Mouse (Mus musculus) MEL (cell line): Measurements from ENCODE around the gene Cdk5rap1. TPM values are rescaled to one million over a fixed set of nuclear protein-coding genes. Genes with fewer than 3 reads are reported as not detected.

Experiments
- DNase-seq: peaks from one replicate; pipeline ENCODE4 v3.0.0; 2011; ENCODE audit warnings: low read depth, low spot score
- H3K27ac ChIP-seq: 2 replicates; pipeline ENCODE4 v1.5.1; 2012; ENCODE audit warnings: low read depth, mild to moderate bottlenecking, control low read depth, low read length, moderate library complexity; ENCODE audit not compliant: control insufficient read depth
- H3K27me3 ChIP-seq, 2 experiments: fragments of 150-350 bp in 1 of 2; sonication (generic) in 1 of 2; 2 replicates each; pipeline ENCODE4 v1.6.1; 2012; ENCODE audit warnings: low read length in 2 of 2, mild to moderate bottlenecking in 2 of 2, improper control_type of control experiment in 1 of 2, moderate library complexity in 1 of 2; ENCODE audit not compliant: insufficient read depth in 2 of 2, control insufficient read depth in 1 of 2
- H3K36me3 ChIP-seq, 2 experiments: 2 replicates each; pipeline ENCODE4 v1.6.1; 2012 to 2014; ENCODE audit warnings: low read length in 2 of 2, improper control_type of control experiment in 1 of 2, inconsistent platforms in 1 of 2, mild to moderate bottlenecking in 1 of 2; ENCODE audit not compliant: insufficient read depth in 2 of 2, control insufficient read depth in 1 of 2
- H3K4me1 ChIP-seq, 2 experiments: fragments of 150-350 bp in 1 of 2; sonication (generic) in 1 of 2; 2 replicates each; pipeline ENCODE4 v1.6.1; 2012; ENCODE audit warnings: low read length in 2 of 2, improper control_type of control experiment in 1 of 2, mild to moderate bottlenecking in 1 of 2; ENCODE audit not compliant: insufficient read depth in 2 of 2, control insufficient read depth in 1 of 2
- H3K4me3 ChIP-seq, 2 experiments: fragments of 150-350 bp in 1 of 2; sonication (generic) in 1 of 2; 2 replicates each; pipeline ENCODE4 v1.5.1; 2012; ENCODE audit warnings: low read depth in 2 of 2, low read length in 2 of 2, mild to moderate bottlenecking in 2 of 2, moderate library complexity in 2 of 2, control low read depth in 1 of 2, improper control_type of control experiment in 1 of 2; ENCODE audit not compliant: control insufficient read depth in 1 of 2, insufficient read depth in 1 of 2
- H3K79me2 ChIP-seq: 2 replicates; pipeline ENCODE4 v1.6.1; 2012; ENCODE audit warnings: mild to moderate bottlenecking, low read length, moderate library complexity; ENCODE audit not compliant: control insufficient read depth, poor library complexity, insufficient read depth
- H3K9ac ChIP-seq: 2 replicates; pipeline ENCODE4 v1.6.1; 2012; ENCODE audit warnings: low read depth, mild to moderate bottlenecking, control low read depth, low read length, moderate library complexity; ENCODE audit not compliant: control insufficient read depth, poor library complexity, severe bottlenecking
- H3K9me3 ChIP-seq: fragments of 150-350 bp; sonication (generic); replicated peaks from 2 replicates; pipeline ENCODE4 v1.6.1; 2012; ENCODE audit warnings: mild to moderate bottlenecking, low read length, improper control_type of control experiment, moderate library complexity; ENCODE audit not compliant: insufficient read depth
- CHD1 ChIP-seq: IDR thresholded peaks from 2 replicates; pipeline ENCODE4 v1.6.1; 2012; ENCODE audit warnings: low read depth, mild to moderate bottlenecking, inconsistent platforms, low read length, improper control_type of control experiment
- CHD2 ChIP-seq: IDR thresholded peaks from 2 replicates; pipeline ENCODE4 v1.6.1; 2011; ENCODE audit warnings: low read length, improper control_type of control experiment
- E2F4 ChIP-seq: IDR thresholded peaks from 2 replicates; pipeline ENCODE4 v1.6.1; 2011; ENCODE audit warnings: low read depth, low read length, improper control_type of control experiment, borderline replicate concordance
- ELF1 ChIP-seq: IDR thresholded peaks from 2 replicates; pipeline ENCODE4 v1.6.1; 2014; ENCODE audit warnings: low read depth, mild to moderate bottlenecking, inconsistent platforms, low read length, improper control_type of control experiment, moderate library complexity
- EP300 ChIP-seq, 2 experiments: IDR thresholded peaks; 2 replicates each; pipeline ENCODE4 v1.6.1; 2011; ENCODE audit warnings: improper control_type of control experiment in 2 of 2, low read length in 2 of 2, low read depth in 1 of 2, mild to moderate bottlenecking in 1 of 2
- ETS1 ChIP-seq: IDR thresholded peaks from 2 replicates; pipeline ENCODE4 v1.6.1; 2012; ENCODE audit warnings: low read depth, mild to moderate bottlenecking, inconsistent platforms, low read length, improper control_type of control experiment, moderate library complexity
- GABPA ChIP-seq: IDR thresholded peaks from 2 replicates; pipeline ENCODE4 v1.6.1; 2012; ENCODE audit warnings: low read depth, mild to moderate bottlenecking, inconsistent platforms, low read length, improper control_type of control experiment, moderate library complexity
- GATA1 ChIP-seq: IDR thresholded peaks from 2 replicates; pipeline ENCODE4 v1.6.1; 2011; ENCODE audit warnings: low read depth, low read length, improper control_type of control experiment
- HCFC1 ChIP-seq: IDR thresholded peaks from 2 replicates; pipeline ENCODE4 v1.6.1; 2012; ENCODE audit warnings: low read depth, mild to moderate bottlenecking, inconsistent platforms, low read length, improper control_type of control experiment, moderate library complexity
- JUND ChIP-seq: IDR thresholded peaks from 2 replicates; pipeline ENCODE4 v1.6.1; 2011; ENCODE audit warnings: low read depth, mild to moderate bottlenecking, improper control_type of control experiment, low read length
- KAT2A ChIP-seq: conservative IDR thresholded peaks from 2 replicates; pipeline ENCODE4 v1.6.1; 2012; ENCODE audit warnings: low read depth, low read length, improper control_type of control experiment, inconsistent platforms
- MAX ChIP-seq: IDR thresholded peaks from 2 replicates; pipeline ENCODE4 v1.6.1; 2011; ENCODE audit warnings: low read length, improper control_type of control experiment
- MAZ ChIP-seq: IDR thresholded peaks from 2 replicates; pipeline ENCODE4 v1.6.1; 2012; ENCODE audit warnings: low read depth, mild to moderate bottlenecking, inconsistent platforms, low read length, improper control_type of control experiment
- MXI1 ChIP-seq: IDR thresholded peaks from 2 replicates; pipeline ENCODE4 v1.6.1; 2011; ENCODE audit warnings: mild to moderate bottlenecking, low read depth, low read length, improper control_type of control experiment
- MYB ChIP-seq: IDR thresholded peaks from 2 replicates; pipeline ENCODE4 v1.6.1; 2011; ENCODE audit warnings: mild to moderate bottlenecking, low read depth, low read length, improper control_type of control experiment
- NRF1 ChIP-seq: IDR thresholded peaks from 2 replicates; pipeline ENCODE4 v1.6.1; 2014; ENCODE audit warnings: low read depth, mild to moderate bottlenecking, inconsistent platforms, low read length, improper control_type of control experiment, moderate library complexity; ENCODE audit not compliant: poor library complexity, insufficient read depth, severe bottlenecking
- POLR2AphosphoS5 ChIP-seq: IDR thresholded peaks from 2 replicates; pipeline ENCODE4 v1.6.1; 2012; ENCODE audit warnings: low read depth, borderline replicate concordance, mild to moderate bottlenecking, inconsistent platforms, low read length, moderate library complexity, mixed read lengths
- RCOR1 ChIP-seq: IDR thresholded peaks from 2 replicates; pipeline ENCODE4 v1.6.1; 2012; ENCODE audit warnings: low read depth, mild to moderate bottlenecking, inconsistent platforms, low read length, improper control_type of control experiment
- SIN3A ChIP-seq: IDR thresholded peaks from 2 replicates; pipeline ENCODE4 v1.6.1; 2012; ENCODE audit warnings: low read length, improper control_type of control experiment, inconsistent platforms
- SMC3 ChIP-seq: IDR thresholded peaks from 2 replicates; pipeline ENCODE4 v1.6.1; 2011; ENCODE audit warnings: low read depth, low read length, improper control_type of control experiment
- TBP ChIP-seq: IDR thresholded peaks from 2 replicates; pipeline ENCODE4 v1.8.0; 2011; ENCODE audit warnings: low read depth, low read length, improper control_type of control experiment
- UBTF ChIP-seq: IDR thresholded peaks from 2 replicates; pipeline ENCODE4 v1.6.1; 2012; ENCODE audit warnings: low read depth, mild to moderate bottlenecking, inconsistent platforms, low read length, improper control_type of control experiment, moderate library complexity, borderline replicate concordance; ENCODE audit not compliant: insufficient read depth
- USF2 ChIP-seq, 2 experiments: IDR thresholded peaks; 2 replicates each; pipeline ENCODE4 v1.6.1; 2011 to 2012; ENCODE audit warnings: improper control_type of control experiment in 2 of 2, low read length in 2 of 2, borderline replicate concordance in 1 of 2, inconsistent platforms in 1 of 2, low read depth in 1 of 2, mild to moderate bottlenecking in 1 of 2; ENCODE audit not compliant: insufficient read depth in 1 of 2
- ZKSCAN1 ChIP-seq: IDR thresholded peaks from 2 replicates; pipeline ENCODE4 v1.6.1; 2012; ENCODE audit warnings: low read depth, mild to moderate bottlenecking, inconsistent platforms, low read length, improper control_type of control experiment, moderate library complexity
- ZMIZ1 ChIP-seq: IDR thresholded peaks from 2 replicates; pipeline ENCODE4 v1.6.1; 2012; ENCODE audit warnings: low read depth, mild to moderate bottlenecking, inconsistent platforms, low read length, improper control_type of control experiment, moderate library complexity
- ZNF384 ChIP-seq: IDR thresholded peaks from 2 replicates; pipeline ENCODE4 v1.6.1; 2012; ENCODE audit warnings: low read depth, mild to moderate bottlenecking, inconsistent platforms, low read length, improper control_type of control experiment
- polyA plus RNA-seq, 2 experiments: library from polyadenylated mRNA; stranded (reverse) in 1 of 2; unstranded in 1 of 2; fragments of >175 nt in 1 of 2; fragments of >200 nt in 1 of 2; gene quantifications; 2 replicates each; pipeline versions ENCODE4 v1.2.1 to v1.2.4; 2012; ENCODE audit warnings: low replicate concordance in 2 of 2, low read depth in 1 of 2; ENCODE audit not compliant: insufficient read length in 2 of 2, insufficient read depth in 1 of 2, missing spikeins in 1 of 2
- total RNA-seq: library from RNA; depleted of rRNA; stranded (reverse); fragments of 300-350 nt; gene quantifications from 2 replicates; pipeline ENCODE4 v1.2.3, GENCODE M21; 2012

Gene Cdk5rap1
- total and polyA plus RNA-seq, 3 experiments = 13.1 to 14.1 TPM; not detected in 1

DNA sequence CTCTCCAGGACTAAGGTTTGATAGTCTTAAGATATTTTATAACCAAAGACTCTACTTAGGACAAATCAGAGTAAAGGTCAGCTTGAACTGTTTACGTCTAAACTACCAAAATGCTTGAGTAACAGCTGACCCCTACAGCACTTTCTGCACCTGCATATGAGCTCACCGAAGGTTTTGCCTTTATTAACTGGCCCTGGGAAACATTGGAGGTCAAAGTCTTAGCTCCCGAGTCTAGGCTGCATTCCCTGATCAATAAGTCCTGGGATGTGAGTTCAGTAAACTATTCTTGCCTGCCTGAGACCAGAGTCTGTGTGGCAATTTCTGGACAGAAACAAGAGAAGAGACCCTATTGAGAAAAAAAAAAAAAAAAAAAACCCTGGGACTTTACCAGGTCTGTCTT lies 24.7 kb downstream of the Cdk5rap1 start:
- H3K9me3 ChIP-seq = no peaks in the 10 kb centered on the region
- no peak overlapping the region for H3K27ac ChIP-seq
- no peaks in the 10 kb centered on the region for H3K79me2 ChIP-seq
- no peaks in the 10 kb centered on the region for H3K27me3 ChIP-seq
- TF ChIP-seq HCFC1 (no peak), USF2 (IDR thresholded peaks at IDR 0.05; ENCODE audit: borderline replicate concordance in 1 of 2, insufficient read depth in 1 of 2, low read depth in 1 of 2, low read length in 2 of 2) (no peak), NRF1 (no peak), MAZ (no peak)
- H3K36me3 ChIP-seq = peaks cover 0 to 2% of the 10 kb centered on the region in 2 experiments; a peak in 2 of 4 replicates
- no peaks in the 10 kb centered on the region for H3K4me1 ChIP-seq
- H3K4me3 ChIP-seq = no peak overlapping the region
- DNase-seq = no peak
- H3K9ac ChIP-seq = no peak overlapping the region

DNA sequence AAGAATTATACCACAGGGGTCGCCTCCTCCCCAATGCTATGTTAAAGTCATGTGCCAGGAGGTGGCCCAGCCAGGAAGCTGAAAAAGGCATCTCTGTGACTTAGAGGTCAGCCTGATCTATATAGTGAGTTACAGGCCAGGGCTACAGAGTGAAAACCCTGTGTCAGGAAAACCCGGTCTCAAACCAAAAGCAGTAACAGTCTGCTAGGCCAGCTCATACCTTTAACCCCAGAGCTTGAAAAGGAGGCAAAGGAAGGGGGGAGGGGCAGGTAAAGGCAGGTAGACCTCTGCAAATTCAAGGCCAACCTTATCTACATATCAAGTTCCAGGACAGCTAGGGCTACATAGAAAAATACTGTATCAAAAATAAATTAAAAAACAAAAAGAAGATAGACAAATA lies 33.5 kb downstream of the Cdk5rap1 start:
- no peak overlapping the region for H3K27ac ChIP-seq
- H3K27me3 ChIP-seq = no peaks in the 10 kb centered on the region
- peaks cover 0 to 3% of the 10 kb centered on the region in 2 experiments; a peak in 2 of 4 replicates for H3K36me3 ChIP-seq
- DNase-seq = no peak
- TF ChIP-seq GABPA (no peak), KAT2A (no peak), GATA1 (no peak), UBTF (no peak), ZNF384 (no peak), RCOR1 (no peak), ETS1 (no peak), EP300 (IDR thresholded peaks at IDR 0.05; ENCODE audit: low read depth in 1 of 2, low read length in 2 of 2) (no peak), E2F4 (no peak), CHD2 (no peak)
- H3K9ac ChIP-seq = no peak overlapping the region
- no peaks in the 10 kb centered on the region for H3K79me2 ChIP-seq
- H3K9me3 ChIP-seq = no peaks in the 10 kb centered on the region
- no peak overlapping the region for H3K4me3 ChIP-seq
- H3K4me1 ChIP-seq = no peaks in the 10 kb centered on the region

DNA sequence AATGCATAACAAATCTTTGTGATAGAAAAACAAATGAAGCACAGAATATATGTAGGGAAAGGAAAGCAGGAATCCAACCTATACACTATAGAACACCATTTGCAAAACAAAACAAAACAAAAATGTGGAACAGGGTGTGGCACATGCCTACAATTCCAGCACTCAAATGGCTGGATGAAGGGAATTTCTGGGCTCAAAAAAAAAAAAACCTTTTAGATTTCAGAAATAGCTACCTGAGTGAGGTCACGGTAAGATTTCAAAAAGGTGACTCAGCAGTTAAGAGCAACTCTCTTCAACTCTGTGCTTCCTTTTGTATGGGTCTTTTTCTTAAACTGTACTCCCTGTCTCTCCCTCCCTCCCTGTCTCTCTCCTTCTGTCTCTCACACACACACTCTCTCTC lies 34.6 kb downstream of the Cdk5rap1 start:
- TF ChIP-seq HCFC1 (no peak), JUND (no peak), MAX (no peak), USF2 (IDR thresholded peaks at IDR 0.05; ENCODE audit: borderline replicate concordance in 1 of 2, insufficient read depth in 1 of 2, low read depth in 1 of 2, low read length in 2 of 2) (no peak), SIN3A (no peak), MYB (no peak), RCOR1 (no peak), POLR2AphosphoS5 (no peak), NRF1 (no peak), ZKSCAN1 (no peak), MXI1 (no peak), ZMIZ1 (no peak), ELF1 (no peak), TBP (no peak), SMC3 (no peak), CHD1 (no peak), CHD2 (no peak)
- no peak overlapping the region for H3K4me3 ChIP-seq
- peaks cover 0 to 3% of the 10 kb centered on the region in 2 experiments; a peak in 2 of 4 replicates for H3K36me3 ChIP-seq
- no peaks in the 10 kb centered on the region for H3K4me1 ChIP-seq
- DNase-seq = no peak
- H3K27ac ChIP-seq = no peak overlapping the region
- H3K9me3 ChIP-seq = no peaks in the 10 kb centered on the region
- no peak overlapping the region for H3K9ac ChIP-seq
- no peaks in the 10 kb centered on the region for H3K27me3 ChIP-seq
- no peaks in the 10 kb centered on the region for H3K79me2 ChIP-seq
